Mouse (Mus musculus): Measurements from ENCODE around the gene Cmss1. TPM values are rescaled to one million over a fixed set of nuclear protein-coding genes. Genes with fewer than 3 reads are reported as not detected.

Gene Cmss1
- total RNA-seq, 2 experiments from 2014 or later, result 12.1 to 16.9 TPM

- ATAC-seq (replicated peaks; ENCODE audit: low FRiP score, poor library complexity, severe bottlenecking), result no peak
Observed at GRCm38 (mm10) chr16:57362679-57363401, 243.8 kb downstream of the Cmss1 start.

- ATAC-seq (replicated peaks; ENCODE audit: low FRiP score, poor library complexity, severe bottlenecking), result no peak
Observed at GRCm38 (mm10) chr16:57360785-57361184, 245.9 kb downstream of the Cmss1 start.

GRCm38 (mm10) chr16:57359251-57359650, 247.4 kb downstream of the Cmss1 start:
- ATAC-seq (replicated peaks; ENCODE audit: low FRiP score, poor library complexity, severe bottlenecking), result no peak

- ATAC-seq (replicated peaks; ENCODE audit: low FRiP score, poor library complexity, severe bottlenecking), result no peak
Observed at GRCm38 (mm10) chr16:57357011-57357410, 249.7 kb downstream of the Cmss1 start.

GRCm38 (mm10) chr16:57356454-57356853, 250.2 kb downstream of the Cmss1 start:
- ATAC-seq (replicated peaks; ENCODE audit: low FRiP score, poor library complexity, severe bottlenecking), result no peak

- no peak for ATAC-seq (replicated peaks; ENCODE audit: low FRiP score, poor library complexity, severe bottlenecking)
Observed at GRCm38 (mm10) chr16:57353932-57354331, 252.7 kb downstream of the Cmss1 start.

- ATAC-seq (replicated peaks; ENCODE audit: low FRiP score, poor library complexity, severe bottlenecking), result no peak
Observed at GRCm38 (mm10) chr16:57353166-57353721, 253.4 kb downstream of the Cmss1 start.

- no peak for ATAC-seq (replicated peaks; ENCODE audit: low FRiP score, poor library complexity, severe bottlenecking)
Observed at GRCm38 (mm10) chr16:57352751-57353150, 253.9 kb downstream of the Cmss1 start, which contains the start of gene Filip1l. TSS of gene Filip1l (plus strand) at chr16:57353093.

GRCm38 (mm10) chr16:57349689-57350088, 257.0 kb downstream of the Cmss1 start:
- no peak for ATAC-seq (replicated peaks; ENCODE audit: low FRiP score, poor library complexity, severe bottlenecking)

GRCm38 (mm10) chr16:57349039-57349438, 257.6 kb downstream of the Cmss1 start:
- ATAC-seq (replicated peaks; ENCODE audit: low FRiP score, poor library complexity, severe bottlenecking), result no peak

- ATAC-seq (replicated peaks; ENCODE audit: low FRiP score, poor library complexity, severe bottlenecking), result no peak
Observed at GRCm38 (mm10) chr16:57346258-57346657, 260.4 kb downstream of the Cmss1 start.

GRCm38 (mm10) chr16:57340613-57340898, 266.1 kb downstream of the Cmss1 start:
- no peak for ATAC-seq (replicated peaks; ENCODE audit: low FRiP score, poor library complexity, severe bottlenecking)

GRCm38 (mm10) chr16:57339765-57340612, 266.7 kb downstream of the Cmss1 start:
- ATAC-seq (replicated peaks; ENCODE audit: low FRiP score, poor library complexity, severe bottlenecking), result no peak

- no peak for ATAC-seq (replicated peaks; ENCODE audit: low FRiP score, poor library complexity, severe bottlenecking)
Observed at GRCm38 (mm10) chr16:57336770-57337423, 269.8 kb downstream of the Cmss1 start.

GRCm38 (mm10) chr16:57332301-57332700, 274.4 kb downstream of the Cmss1 start:
- ATAC-seq (replicated peaks; ENCODE audit: low FRiP score, poor library complexity, severe bottlenecking), result no peak

GRCm38 (mm10) chr16:57330111-57330510, 276.6 kb downstream of the Cmss1 start:
- ATAC-seq (replicated peaks; ENCODE audit: low FRiP score, poor library complexity, severe bottlenecking), result no peak

GRCm38 (mm10) chr16:57329028-57329427, 277.6 kb downstream of the Cmss1 start:
- ATAC-seq (replicated peaks; ENCODE audit: low FRiP score, poor library complexity, severe bottlenecking), result no peak

- ATAC-seq (replicated peaks; ENCODE audit: low FRiP score, poor library complexity, severe bottlenecking), result no peak
Observed at GRCm38 (mm10) chr16:57326996-57327395, 279.7 kb downstream of the Cmss1 start.

- no peak for ATAC-seq (replicated peaks; ENCODE audit: low FRiP score, poor library complexity, severe bottlenecking)
Observed at GRCm38 (mm10) chr16:57319284-57320124, 287.2 kb downstream of the Cmss1 start.

Data from erythroblast, adult 5-6 weeks (primary cell).